Mouse (Mus musculus): ENCODE results near the gene Tspan5.

DNA sequence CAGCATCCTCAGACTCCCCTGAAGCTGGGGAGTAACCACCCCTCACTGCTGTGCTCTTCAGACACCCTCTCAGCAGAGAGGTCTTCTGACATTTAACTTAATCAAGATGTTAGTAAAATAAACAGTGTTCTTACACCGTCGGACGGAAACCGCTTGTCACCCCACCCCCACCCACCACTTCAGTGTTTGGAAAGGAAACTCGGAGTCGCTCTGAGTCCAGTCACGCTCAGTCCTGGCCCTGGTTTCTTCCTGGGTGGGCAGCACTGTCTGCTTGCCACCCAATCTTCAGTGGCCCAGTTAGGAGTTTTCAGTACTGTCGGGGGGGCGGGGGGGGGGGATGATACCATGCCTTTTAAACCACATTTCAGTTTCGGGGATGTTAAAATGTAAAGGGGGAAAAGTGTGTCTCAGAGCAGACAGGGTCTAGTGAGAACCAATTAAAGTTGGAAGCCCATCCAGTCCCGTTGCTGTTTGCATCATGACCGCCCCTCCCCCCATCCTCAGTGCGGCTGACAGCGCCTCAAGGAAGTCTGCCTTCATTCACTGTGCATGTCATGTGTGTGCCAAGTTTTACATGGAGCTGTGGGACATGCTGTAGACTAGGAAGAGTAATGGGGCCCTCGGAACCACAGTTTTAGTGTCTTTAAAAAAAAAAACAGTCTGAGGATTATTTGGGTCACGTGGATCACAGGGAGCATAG, 125.3 kb downstream of the Tspan5 start:
- TF ChIP-seq CTCF (IDR thresholded peaks at IDR 0.05; ENCODE audit: low read depth) (no peak), EP300 (IDR thresholded peaks at IDR 0.05; ENCODE audit: low read depth) (no peak)
